In genomic region chr19:48090393-48090792, GRCm38 (mm10) we compare ENCODE assay signal across 9 mouse cellular contexts.
DNase-seq lines count a peak whose midpoint lies in the region; ATAC-seq and TF ChIP-seq lines count a peak whose summit lies in the region.
"Had no signal": no experiment of that assay in that cellular context is flagged by ENCODE, and none has a peak within 500 bp of the region (broad histone marks: within the 10 kb centered on the region; RNA-seq: fewer than 3 reads in every experiment).

No protein-coding gene starts in this region.

- no peak for TF ChIP-seq EP300 in heart, adult 2 months (IDR thresholded peaks at IDR 0.05; ENCODE audit: insufficient read depth, low read depth, low read length)
- TF ChIP-seq EP300 in liver, postnatal 0 days (IDR thresholded peaks at IDR 0.05; ENCODE audit: low read depth): no peak

- H3K27me3 ChIP-seq in heart, adult 2 months (ENCODE audit: control insufficient read depth, insufficient read depth, low read length): no peaks in the 10 kb centered on the region
- no peaks in the 10 kb centered on the region for H3K27me3 ChIP-seq in heart, embryonic 12.5 days (replicated peaks)
- H3K27me3 ChIP-seq in liver, postnatal 0 days (ENCODE audit: insufficient read depth, low read length): no peaks in the 10 kb centered on the region
- H3K27me3 ChIP-seq in midbrain, embryonic 13.5 days: no peaks in the 10 kb centered on the region
- H3K27me3 ChIP-seq: neural tube, embryonic 12.5 days had no signal

- no peak overlapping the region for H3K4me2 ChIP-seq in heart, embryonic 12.5 days
- H3K4me2 ChIP-seq in liver, postnatal 0 days (ENCODE audit: low read depth, low read length): no peak overlapping the region
- H3K4me2 ChIP-seq in midbrain, embryonic 13.5 days (replicated peaks): no peak overlapping the region
- H3K4me2 ChIP-seq: neural tube, embryonic 12.5 days had no signal

- peaks cover 9% of the 10 kb centered on the region; the same call in 1 of the 2 replicates for H3K9me3 ChIP-seq in heart, embryonic 12.5 days (replicated peaks)
- no peaks in the 10 kb centered on the region for H3K9me3 ChIP-seq in liver, postnatal 0 days (ENCODE audit: low read length)
- H3K9me3 ChIP-seq in midbrain, embryonic 13.5 days: peaks cover 3% of the 10 kb centered on the region; the same call in 1 of the 2 replicates

- H3K9ac ChIP-seq in heart, adult 2 months (ENCODE audit: low read depth, low read length): no peak overlapping the region
- no peak overlapping the region for H3K9ac ChIP-seq in heart, embryonic 12.5 days
- no peak overlapping the region for H3K9ac ChIP-seq in liver, postnatal 0 days (replicated peaks)
- no peak overlapping the region for H3K9ac ChIP-seq in midbrain, embryonic 13.5 days (replicated peaks)
- H3K9ac ChIP-seq: neural tube, embryonic 12.5 days had no signal

- intact Hi-C loops in heart, adult 2 months (cut with DNase I): no loop called here

- no peaks in the 10 kb centered on the region for H3K36me3 ChIP-seq in heart, adult 2 months (ENCODE audit: control insufficient read depth, insufficient read depth, low read length)
- H3K36me3 ChIP-seq in heart, embryonic 12.5 days: no peaks in the 10 kb centered on the region
- H3K36me3 ChIP-seq in liver, postnatal 0 days (replicated peaks; ENCODE audit: insufficient read depth, low read length): no peaks in the 10 kb centered on the region
- no peaks in the 10 kb centered on the region for H3K36me3 ChIP-seq in midbrain, embryonic 13.5 days
- H3K36me3 ChIP-seq: neural tube, embryonic 12.5 days had no signal

- no peaks in the 10 kb centered on the region for H3K4me1 ChIP-seq in heart, adult 2 months (ENCODE audit: control insufficient read depth, insufficient read depth, low read length)
- H3K4me1 ChIP-seq in heart, embryonic 12.5 days (replicated peaks): no peaks in the 10 kb centered on the region
- H3K4me1 ChIP-seq in liver, postnatal 0 days (ENCODE audit: insufficient read depth): no peaks in the 10 kb centered on the region
- H3K4me1 ChIP-seq in midbrain, embryonic 13.5 days (replicated peaks): no peaks in the 10 kb centered on the region
- H3K4me1 ChIP-seq: neural tube, embryonic 12.5 days had no signal

- ATAC-seq in heart, embryonic 12.5 days (ENCODE audit: insufficient number of reproducible peaks, low FRiP score): no peak
- no peak for ATAC-seq in liver, postnatal 0 days
- ATAC-seq in midbrain, embryonic 13.5 days: no peak

- H3K79me2 ChIP-seq in heart, adult 2 months (replicated peaks; ENCODE audit: control insufficient read depth, insufficient read depth, low read length): no peaks in the 10 kb centered on the region

- peak; percentile 3 to 27 for DNase-seq in heart, adult 2 months
- peak; percentile 32 for DNase-seq in right cerebral cortex, adult 18-20 months
- no peak for DNase-seq in right cerebral cortex, postnatal 36 days (ENCODE audit: low spot score in 2 of 2)
- peak; percentile 59 for DNase-seq in embryo, embryonic 11 days
- DNase-seq in liver, postnatal 0 days: peak; percentile 17
- DNase-seq in thymus, postnatal 14 days: peak; percentile 18

- H3K27ac ChIP-seq in heart, adult 2 months: no peak overlapping the region
- no peak overlapping the region for H3K27ac ChIP-seq in heart, embryonic 12.5 days (ENCODE audit: poor library complexity, severe bottlenecking)
- H3K27ac ChIP-seq in liver, postnatal 0 days (ENCODE audit: low read depth): no peak overlapping the region
- no peak overlapping the region for H3K27ac ChIP-seq in midbrain, embryonic 13.5 days
- H3K27ac ChIP-seq: neural tube, embryonic 12.5 days had no signal

- no peak overlapping the region for H3K4me3 ChIP-seq in heart, adult 2 months
- no peak overlapping the region for H3K4me3 ChIP-seq in heart, embryonic 12.5 days
- no peak overlapping the region for H3K4me3 ChIP-seq in liver, postnatal 0 days (ENCODE audit: low read depth, low read length)
- no peak overlapping the region for H3K4me3 ChIP-seq in midbrain, embryonic 13.5 days (replicated peaks)
- H3K4me3 ChIP-seq: neural tube, embryonic 12.5 days had no signal

- TF ChIP-seq POLR2A in heart, adult 2 months (IDR thresholded peaks at IDR 0.05; ENCODE audit: insufficient read depth, low read depth, low read length): no peak

- peak; percentile 60 for TF ChIP-seq CTCF in heart, adult 2 months (IDR thresholded peaks at IDR 0.05)
- TF ChIP-seq CTCF in liver, postnatal 0 days (IDR thresholded peaks at IDR 0.05; ENCODE audit: low read depth): peak; percentile 40

- WGBS in heart, adult 2 months: 22% methylated on average over 3 of the region's 3 CpGs
- 6% methylated on average over 3 of the region's 3 CpGs for WGBS in heart, embryonic 12.5 days
- WGBS in liver, postnatal 0 days (ENCODE audit: insufficient replicate concordance): 41% methylated on average over 3 of the region's 3 CpGs
- WGBS in midbrain, embryonic 13.5 days: 32% methylated on average over 3 of the region's 3 CpGs

Comparison
In these comparisons a context has a peak if more than half of its experiments do, and no peak if none do; other contexts are left out.
1. DNase-seq: peak in heart, adult 2 months (2 of 2), right cerebral cortex, adult 18-20 months (single experiment), embryo, embryonic 11 days (single experiment), liver, postnatal 0 days (single experiment) and thymus, postnatal 14 days (single experiment); none in right cerebral cortex, postnatal 36 days (0 of 2).